Mouse (Mus musculus): Measurements from ENCODE around the gene Eif5. TPM values are rescaled to one million over a fixed set of nuclear protein-coding genes. Genes with fewer than 3 reads are reported as not detected.

Gene Eif5
- polyA plus RNA-seq (2012; fragmentation: generic; extraction: Trizol), result 10 to 100 TPM; 14.8 to 25.5 TPM

GRCm38 (mm10) chr12:111537796-111538291, at the start of gene Eif5:
TSS of gene Eif5 (plus strand) at chr12:111538016.

GRCm38 (mm10) chr12:111574074-111574886, 36.5 kb downstream of the Eif5 start, which contains the start of gene Mark3:
TSS of gene Mark3 (plus strand) at chr12:111574523.

Other genes starting within 250 kb of the Eif5 start
- 10 to 100 TPM; 22.2 to 73.2 TPM for gene Cdc42bpb, start 160.3 kb upstream of the Eif5 start, polyA plus RNA-seq (2012; fragmentation: generic; extraction: Trizol)
- 1 to 10 TPM in 1 of 2 experiments, under 1 TPM in 1; 0.07 to 4.0 TPM for gene Lbhd2, start 131.2 kb upstream of the Eif5 start, polyA plus RNA-seq (2012; fragmentation: generic; extraction: Trizol)
- 10 to 100 TPM; 41.8 to 45.0 TPM for gene Exoc3l4, start 121.0 kb upstream of the Eif5 start, polyA plus RNA-seq (2012; fragmentation: generic; extraction: Trizol)
- 10 to 100 TPM; 21.5 to 36.0 TPM for gene Tnfaip2, start 95.5 kb upstream of the Eif5 start, polyA plus RNA-seq (2012; fragmentation: generic; extraction: Trizol)
- gene Gm266, start 52.2 kb upstream of the Eif5 start, polyA plus RNA-seq (2012; fragmentation: generic; extraction: Trizol), result under 1 TPM in 1 of 2 experiments, not detected in 1; 0.04 TPM
- gene Mark3, start 36.5 kb downstream of the Eif5 start, polyA plus RNA-seq (2012; fragmentation: generic; extraction: Trizol), result 10 to 100 TPM in 1 of 2 experiments, 1 to 10 TPM in 1; 5.1 to 24.1 TPM
- gene Ckb, start 134.3 kb downstream of the Eif5 start, polyA plus RNA-seq (2012; fragmentation: generic; extraction: Trizol), result 1 to 10 TPM in 1 of 2 experiments, under 1 TPM in 1; 0.11 to 1.5 TPM
- gene Trmt61a, start 140.1 kb downstream of the Eif5 start, polyA plus RNA-seq (2012; fragmentation: generic; extraction: Trizol), result 1 to 10 TPM; 4.9 to 9.1 TPM
- gene Bag5, start 175.2 kb downstream of the Eif5 start, polyA plus RNA-seq (2012; fragmentation: generic; extraction: Trizol), result 10 to 100 TPM in 1 of 2 experiments, 1 to 10 TPM in 1; 3.7 to 22.5 TPM
- gene Apopt1, start 175.2 kb downstream of the Eif5 start, polyA plus RNA-seq (2012; fragmentation: generic; extraction: Trizol), result 10 to 100 TPM; 19.9 to 33.9 TPM
- 10 to 100 TPM; 43.6 to 71.2 TPM for gene Klc1, start 220.8 kb downstream of the Eif5 start, polyA plus RNA-seq (2012; fragmentation: generic; extraction: Trizol)